Mouse (Mus musculus) cerebellum, adult 9-10 months (tissue): ENCODE data around the gene Bpifc.

Experiments used
- DNase-seq: peaks from one replicate; pipeline ENCODE4 v3.0.0; 2022

Bpifc gene

GRCm38 (mm10) chr10:86010636-86011035 is 1.1 kb downstream of the Bpifc start:
- DNase-seq = no peak

- no peak for DNase-seq
Measured at GRCm38 (mm10) chr10:86009688-86010087, 2.0 kb downstream of the Bpifc start.

- DNase-seq = no peak
Measured at GRCm38 (mm10) chr10:86006455-86006854, 5.2 kb downstream of the Bpifc start.

GRCm38 (mm10) chr10:86000447-86000846 is 11.2 kb downstream of the Bpifc start:
- DNase-seq = no peak

GRCm38 (mm10) chr10:85994543-85995104 is 17.1 kb downstream of the Bpifc start:
- no peak for DNase-seq

GRCm38 (mm10) chr10:85993836-85994235 is 17.9 kb downstream of the Bpifc start:
- DNase-seq = no peak

DNA sequence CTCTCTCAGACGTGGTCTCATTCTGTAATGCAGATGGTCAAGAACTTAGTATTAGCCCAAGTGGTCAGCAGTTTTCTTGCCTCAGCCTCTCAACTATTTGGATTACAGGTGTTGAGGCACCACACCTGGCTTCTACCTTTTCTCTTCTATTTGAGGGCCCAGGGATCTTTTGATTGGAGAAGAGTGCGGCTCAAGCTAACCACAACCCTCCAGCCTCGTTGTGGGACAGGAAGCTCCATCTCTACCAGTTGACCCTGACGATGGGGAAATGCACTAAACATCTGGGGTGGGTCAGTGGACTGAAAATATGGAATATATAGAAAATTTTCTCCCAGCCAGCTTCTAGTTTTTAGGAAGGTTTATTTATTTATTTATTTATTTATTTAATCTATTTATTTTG is 19.3 kb downstream of the Bpifc start:
- no peak for DNase-seq

GRCm38 (mm10) chr10:85989412-85990115 is 22.1 kb downstream of the Bpifc start:
- DNase-seq = no peak

DNA sequence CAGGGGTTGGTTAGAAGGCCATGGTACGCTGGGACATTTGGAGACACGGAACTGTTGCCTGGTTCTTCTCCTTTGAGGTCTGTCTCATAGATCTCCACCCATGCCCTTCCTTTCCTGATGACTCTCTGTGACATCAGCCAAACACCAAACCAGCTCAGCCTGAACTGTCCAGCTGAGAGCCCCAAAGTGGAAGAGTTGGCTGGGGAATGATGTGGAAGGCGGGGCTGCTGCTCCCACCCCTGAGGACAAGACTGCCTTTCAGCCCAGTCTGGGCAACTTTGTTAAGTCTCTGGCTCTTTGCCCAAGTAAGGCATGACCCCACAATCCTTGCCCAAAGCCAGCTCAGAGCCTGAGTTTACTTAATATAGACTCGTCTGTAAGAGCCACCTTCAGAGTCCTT is 38.8 kb downstream of the Bpifc start:
- DNase-seq = no peak

DNA sequence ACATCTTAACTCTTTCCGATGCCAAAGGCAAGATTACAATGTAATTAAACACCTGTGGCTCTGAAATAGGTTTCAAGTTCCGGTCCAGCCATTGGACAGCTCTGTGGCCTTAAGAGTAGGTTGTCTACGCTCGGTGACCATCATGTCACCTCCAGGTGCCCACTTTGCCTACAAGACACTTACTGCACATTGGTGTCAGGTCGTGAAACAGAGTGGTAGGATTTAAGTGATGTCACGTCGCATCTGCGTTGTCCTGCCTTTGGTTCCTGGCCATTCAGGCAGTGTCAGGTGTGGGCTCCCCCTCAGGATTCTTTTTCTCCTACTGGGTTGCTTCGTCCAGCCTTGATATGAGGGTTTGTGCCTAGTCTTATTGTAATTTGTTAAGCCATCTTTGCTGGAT is 39.9 kb downstream of the Bpifc start:
- no peak for DNase-seq

DNA sequence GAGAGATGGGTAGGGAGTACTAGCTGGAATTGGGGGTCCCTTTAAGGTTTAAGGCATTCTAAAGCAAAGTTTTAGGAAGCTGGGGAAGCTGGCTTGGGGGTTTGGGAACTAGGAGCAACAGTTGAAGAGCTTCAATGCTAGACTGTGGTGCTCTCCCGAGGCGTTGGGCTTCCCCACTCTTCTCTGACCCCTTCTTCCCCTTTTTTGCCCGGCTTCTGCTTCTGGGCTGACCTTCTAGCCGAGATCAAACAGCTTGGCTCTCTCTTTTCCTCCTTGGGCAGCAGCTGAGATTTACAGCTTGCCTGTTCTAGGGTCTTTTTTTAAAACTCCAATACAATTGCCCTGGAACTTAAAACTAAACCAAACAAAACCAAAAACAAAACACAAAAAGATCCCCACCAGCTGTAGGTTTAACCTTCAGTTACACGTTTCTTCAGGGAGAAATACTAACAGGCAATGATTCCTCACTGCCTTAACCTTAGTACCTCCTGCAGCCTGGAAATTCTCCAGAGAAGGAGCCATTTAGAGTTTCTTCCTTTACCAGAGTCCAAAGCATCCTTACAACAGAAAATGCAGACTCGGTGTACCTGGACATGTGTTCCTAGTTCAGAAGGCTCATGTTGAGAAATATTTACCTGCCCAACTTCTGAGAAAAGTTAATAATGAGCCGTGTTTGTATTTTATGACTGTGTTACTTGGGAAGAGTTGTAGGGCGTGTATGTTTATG is 41.6 kb downstream of the Bpifc start:
- no peak for DNase-seq

- no peak for DNase-seq
Measured at GRCm38 (mm10) chr10:85968731-85969130, 43.0 kb downstream of the Bpifc start.

DNA sequence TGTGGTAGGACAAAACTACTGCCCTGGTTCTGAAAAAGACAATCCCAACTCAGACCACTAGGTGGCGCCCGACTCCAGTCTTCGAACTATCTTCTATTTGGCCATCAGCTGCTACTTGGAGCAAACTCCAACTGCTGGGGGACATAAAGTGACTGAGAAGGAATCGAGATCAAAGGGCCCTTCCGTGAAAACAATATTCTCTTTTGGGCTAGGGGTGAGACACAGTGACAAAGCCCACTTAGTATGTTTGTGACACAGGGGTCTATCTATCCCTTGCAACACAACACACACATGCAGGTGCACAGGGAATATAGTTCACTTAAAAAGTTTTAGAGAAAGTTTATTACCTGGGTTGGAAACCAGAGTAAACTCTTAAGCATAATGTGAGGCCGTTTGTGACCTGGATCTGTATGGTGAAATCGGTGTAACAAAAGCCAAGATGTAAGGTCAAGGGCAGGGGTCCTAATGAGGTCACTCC is 43.5 kb downstream of the Bpifc start:
- DNase-seq = peak; percentile 77

DNA sequence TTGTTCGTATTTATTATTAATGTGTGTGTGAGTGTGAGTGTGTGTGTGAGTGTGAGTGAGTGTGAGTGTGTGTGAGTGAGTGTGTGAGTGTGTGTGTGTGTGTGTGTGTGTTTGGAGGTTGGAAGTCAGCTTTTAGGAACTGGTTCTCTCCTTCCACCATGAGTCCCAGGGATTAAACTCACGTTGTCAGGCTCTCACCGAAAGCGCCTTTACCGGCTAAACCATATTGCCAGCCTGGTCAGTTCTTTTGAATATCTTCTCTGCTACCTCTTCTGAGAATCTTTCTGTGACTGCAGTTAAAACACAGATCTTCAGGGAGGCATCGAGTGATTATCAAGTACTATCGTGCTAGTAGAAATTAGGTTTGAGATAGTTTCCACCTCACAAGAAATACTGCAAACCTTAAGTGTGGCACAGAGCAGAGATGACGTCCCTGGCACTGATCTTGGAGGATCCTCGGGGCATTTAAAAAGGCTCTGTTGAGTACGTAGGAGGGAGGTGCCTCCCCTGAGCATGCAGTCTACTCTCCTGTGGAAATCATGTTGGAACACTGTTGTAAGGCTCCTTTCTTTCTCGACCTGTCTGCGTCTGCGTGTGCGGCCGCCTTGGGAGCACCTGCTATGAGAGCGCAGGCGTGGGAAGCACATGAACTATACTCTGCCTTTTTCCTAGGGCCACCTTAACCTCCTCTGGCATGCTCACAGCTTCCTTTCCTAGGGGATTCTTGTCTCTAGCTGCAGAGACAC is 44.1 kb downstream of the Bpifc start:
- DNase-seq = no peak

- DNase-seq = no peak
Measured at GRCm38 (mm10) chr10:85966476-85966875, 45.2 kb downstream of the Bpifc start.

DNA sequence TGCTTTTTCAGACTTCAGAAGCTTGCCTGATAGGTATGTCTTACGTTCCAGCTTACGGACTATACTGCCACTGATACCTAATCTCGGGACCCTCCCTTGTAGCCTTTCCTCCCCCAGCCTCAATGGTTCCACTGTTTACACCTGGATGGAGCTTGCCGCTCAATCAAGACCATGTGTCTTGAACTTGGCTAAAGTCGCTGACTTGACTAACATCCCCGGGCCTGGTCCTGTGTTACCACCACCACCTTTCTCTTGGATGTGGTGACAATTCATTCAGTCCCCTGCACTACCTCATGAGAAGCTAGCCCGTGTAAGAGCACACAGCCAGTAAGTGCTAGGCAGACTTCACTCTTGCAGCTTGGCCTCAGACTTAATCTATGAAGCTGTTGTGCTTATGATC is 47.4 kb downstream of the Bpifc start:
- DNase-seq = no peak

GRCm38 (mm10) chr10:85962897-85963296 is 48.8 kb downstream of the Bpifc start:
- DNase-seq = no peak

DNA sequence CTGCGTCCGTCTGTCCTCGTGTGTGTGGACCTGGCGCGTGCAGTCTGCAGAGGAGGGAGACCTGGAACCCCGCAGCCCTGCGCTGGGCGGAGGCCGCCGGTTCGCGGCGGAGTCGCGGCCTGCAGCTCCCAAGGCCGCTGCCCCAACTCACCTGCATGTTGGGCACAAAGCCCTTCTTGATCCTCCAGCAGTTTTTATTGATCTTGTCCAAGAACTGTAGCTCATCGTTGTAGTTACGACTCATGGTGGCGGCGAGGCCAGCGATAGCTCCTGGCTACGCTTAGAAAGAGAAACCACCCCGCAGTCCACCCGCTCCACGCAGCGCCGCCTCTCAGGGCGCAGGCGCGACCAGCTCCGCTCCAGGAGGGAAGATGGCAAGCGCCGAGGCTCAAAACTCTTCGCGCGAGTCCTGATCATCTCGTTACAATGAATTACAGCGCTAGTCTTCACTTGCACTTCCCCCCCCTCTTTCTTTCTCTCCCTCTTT is 54.2 kb downstream of the Bpifc start, which contains the start of gene Rtcb:
Gene Rtcb (minus strand): TSS at position 360 of the 487 bp plus-strand sequence.
- DNase-seq = peak; percentile 94

GRCm38 (mm10) chr10:85956871-85957419 is 54.8 kb downstream of the Bpifc start:
- no peak for DNase-seq

- DNase-seq = no peak
Measured at GRCm38 (mm10) chr10:85954429-85954828, 57.3 kb downstream of the Bpifc start.

DNA sequence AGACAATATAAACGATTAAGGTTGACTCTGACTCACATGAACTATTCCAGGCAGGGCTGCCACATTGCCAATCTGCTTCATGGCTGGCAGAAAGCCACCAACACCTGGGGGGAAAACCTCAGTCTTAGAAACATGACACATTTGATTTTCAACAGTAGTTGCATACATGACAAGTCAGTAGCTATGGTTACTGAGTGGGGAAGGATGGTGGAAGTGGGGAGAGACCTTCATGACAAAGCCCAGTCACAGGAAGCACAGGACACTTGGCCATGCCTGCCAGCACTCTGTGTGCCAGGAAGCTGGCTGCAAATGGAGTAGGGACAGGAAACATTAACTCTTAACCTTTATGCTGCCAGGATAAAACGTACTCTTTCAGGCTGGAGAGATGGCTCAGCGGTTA is 58.3 kb downstream of the Bpifc start:
- no peak for DNase-seq

DNA sequence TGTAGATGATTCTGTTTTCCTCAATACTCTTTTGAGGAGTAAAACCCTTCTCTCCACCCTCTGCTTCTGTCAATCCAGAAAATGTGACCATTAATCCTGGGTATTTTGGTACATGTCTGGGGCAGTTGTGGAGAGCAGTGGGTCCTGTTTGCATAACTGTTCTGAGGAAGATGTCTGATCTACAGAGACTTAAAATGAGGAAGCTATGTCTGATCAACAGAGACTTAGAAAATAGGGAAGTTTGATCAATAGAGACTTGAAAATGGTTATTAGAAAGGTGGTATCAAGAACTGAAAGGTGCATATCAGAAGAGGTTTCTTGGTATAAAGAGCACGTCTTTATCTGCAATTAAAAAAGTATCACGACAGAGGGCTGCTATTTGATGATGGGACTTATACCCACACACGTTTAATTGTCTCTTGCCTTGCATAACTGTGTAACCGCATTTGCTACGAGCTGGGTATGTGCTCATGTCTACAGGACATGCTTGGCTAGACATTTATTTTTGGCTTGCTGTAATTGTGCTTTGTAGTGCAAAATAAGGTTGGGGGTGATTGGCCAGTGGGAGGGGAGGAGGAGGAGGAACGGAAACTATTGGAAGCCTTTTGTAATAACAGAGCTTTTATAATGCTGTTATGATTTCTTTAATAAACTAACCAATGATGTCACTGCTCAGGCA is 59.8 kb downstream of the Bpifc start:
- no peak for DNase-seq
